Comparison of ENCODE assay signal across 8 mouse cellular contexts in genomic region chr3:17786721-17787442, GRCm38 (mm10).
DNase-seq lines count a peak whose midpoint lies in the region; ATAC-seq lines count a peak whose summit lies in the region.

No protein-coding gene starts in this region.

- DNase-seq in kidney, postnatal 25 days: no peak
- DNase-seq in cerebellum, adult 11-12 months: peak; percentile 57
- DNase-seq in hindbrain, embryonic 10.5 days (ENCODE audit: low spot score): peak; percentile 70
- peak; percentile 97 for DNase-seq in midbrain, embryonic 11.5 days (ENCODE audit: low spot score, missing footprints)
- DNase-seq in T-cell, adult 2 months (ENCODE audit: low spot score): no peak
- no peak for DNase-seq in adipocyte (ENCODE audit: low spot score)
- no peak for DNase-seq in lung, postnatal 10 days

- peak overlapping the region; percentile 42 for H3K4me3 ChIP-seq in kidney, embryonic 15.5 days (replicated peaks)
- H3K4me3 ChIP-seq in hindbrain, embryonic 10.5 days: peak overlapping the region; percentile 72
- peak overlapping the region; percentile 48 for H3K4me3 ChIP-seq in midbrain, embryonic 11.5 days (ENCODE audit: low read depth, low read length)

- H3K36me3 ChIP-seq in kidney, embryonic 15.5 days: no peaks in the 10 kb centered on the region
- H3K36me3 ChIP-seq in hindbrain, embryonic 10.5 days: no peaks in the 10 kb centered on the region
- no peaks in the 10 kb centered on the region for H3K36me3 ChIP-seq in midbrain, embryonic 11.5 days (ENCODE audit: control insufficient read depth, insufficient read depth, low read length)

- no peaks in the 10 kb centered on the region for H3K9me3 ChIP-seq in kidney, embryonic 15.5 days (replicated peaks)
- no peaks in the 10 kb centered on the region for H3K9me3 ChIP-seq in hindbrain, embryonic 10.5 days
- no peaks in the 10 kb centered on the region for H3K9me3 ChIP-seq in midbrain, embryonic 11.5 days (ENCODE audit: control insufficient read depth, low read length)

- WGBS in kidney, embryonic 15.5 days: 2% methylated on average over 35 of the region's 35 CpGs
- WGBS in hindbrain, embryonic 10.5 days: under 1% methylated on average over 35 of the region's 35 CpGs
- 0% methylated on average over 34 of the region's 35 CpGs for WGBS in midbrain, embryonic 11.5 days

- H3K27ac ChIP-seq in kidney, embryonic 15.5 days: no peak overlapping the region
- H3K27ac ChIP-seq in hindbrain, embryonic 10.5 days: peak overlapping the region; percentile 99
- peak overlapping the region; percentile 100 for H3K27ac ChIP-seq in midbrain, embryonic 11.5 days (ENCODE audit: low read depth, low read length)

- peak overlapping the region; percentile 71 for H3K4me2 ChIP-seq in kidney, embryonic 15.5 days
- peak overlapping the region; percentile 85 for H3K4me2 ChIP-seq in midbrain, embryonic 11.5 days

- 0 out of 2 replicates have a peak overlapping the region, but pooled peaks have one; percentile 26 for H3K9ac ChIP-seq in kidney, embryonic 15.5 days
- peak overlapping the region; percentile 100 for H3K9ac ChIP-seq in midbrain, embryonic 11.5 days (ENCODE audit: low read length)

- H3K27me3 ChIP-seq in kidney, embryonic 15.5 days: peaks cover 75% of the 10 kb centered on the region
- H3K27me3 ChIP-seq in hindbrain, embryonic 10.5 days (ENCODE audit: insufficient read depth, poor library complexity, severe bottlenecking): peaks cover 32% of the 10 kb centered on the region
- H3K27me3 ChIP-seq in midbrain, embryonic 11.5 days (ENCODE audit: control insufficient read depth, insufficient read depth, low read length): no peaks in the 10 kb centered on the region

- ATAC-seq in kidney, embryonic 15.5 days (replicated peaks; ENCODE audit: low FRiP score): peak; percentile 68
- ATAC-seq in midbrain, embryonic 11.5 days (ENCODE audit: low FRiP score): peak; percentile 67

- H3K4me1 ChIP-seq in kidney, embryonic 15.5 days: peaks cover 12% of the 10 kb centered on the region
- H3K4me1 ChIP-seq in hindbrain, embryonic 10.5 days (replicated peaks): peaks cover 29% of the 10 kb centered on the region
- peaks cover 13% of the 10 kb centered on the region for H3K4me1 ChIP-seq in midbrain, embryonic 11.5 days (ENCODE audit: control insufficient read depth, insufficient read depth, low read length)

Comparison
In these comparisons a context has a peak if more than half of its experiments do, and no peak if none do; other contexts are left out.
1. DNase-seq: peak in cerebellum, adult 11-12 months (single experiment), hindbrain, embryonic 10.5 days (single experiment) and midbrain, embryonic 11.5 days (single experiment); none in kidney, postnatal 25 days (0 of 2), T-cell, adult 2 months (single experiment), adipocyte (single experiment) and lung, postnatal 10 days (single experiment).
2. Peak in every context shown above with its lines, with median percentiles within 50 percentile points of each other: H3K4me3 ChIP-seq.